Mouse (Mus musculus): ENCODE measurements around the gene Atp6v1g2.

DNA sequence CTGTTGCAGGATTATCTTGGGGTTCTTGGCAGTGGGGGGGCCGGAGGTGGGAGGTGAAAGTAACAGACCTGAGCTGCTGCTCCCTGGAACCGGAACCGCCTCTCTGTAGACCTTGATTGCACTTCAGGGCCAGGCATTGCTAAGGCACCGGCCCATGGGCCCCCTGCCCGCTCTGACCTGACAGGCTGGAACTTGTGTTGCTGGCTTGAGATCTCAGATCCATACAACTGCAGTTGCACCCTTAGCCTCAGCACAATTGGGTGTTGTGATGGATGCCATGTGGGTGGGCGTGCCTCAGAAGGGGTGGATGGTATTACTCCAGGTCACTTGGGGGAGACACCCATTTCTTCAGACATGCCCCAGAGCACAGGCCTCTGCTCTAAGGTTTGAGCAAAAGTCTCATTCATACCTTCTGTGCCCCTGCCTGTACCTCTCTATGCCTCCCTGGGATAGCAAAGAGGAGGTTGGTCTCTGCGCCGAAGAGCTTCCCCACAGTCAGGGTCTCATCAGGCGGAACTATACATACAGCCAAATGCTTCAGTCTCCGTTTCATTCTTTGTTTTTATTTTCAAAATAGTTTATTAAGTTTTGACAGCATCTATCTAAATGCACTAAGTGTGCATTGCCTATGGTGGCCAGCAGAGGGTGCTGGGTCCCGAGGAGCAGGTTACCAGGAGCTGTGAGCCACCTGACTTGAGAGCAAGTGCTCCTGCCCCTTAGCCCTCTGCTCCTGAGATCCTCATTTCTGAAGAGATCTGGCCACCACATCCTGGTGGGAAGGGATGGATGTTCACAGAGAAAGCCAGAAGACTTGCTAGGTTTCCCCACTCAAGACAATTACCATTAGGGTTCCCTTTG, 21.0 kb downstream of the Atp6v1g2 start:
- TF ChIP-seq POLR2A (IDR thresholded peaks at IDR 0.05; ENCODE audit: low read depth, low read length) (no peak), CTCF (IDR thresholded peaks at IDR 0.05; ENCODE audit: extremely low read depth, insufficient read depth, insufficient read length, insufficient replicate concordance) (peak; percentile 83)

Measured in spleen, adult 2 months (tissue).